Mouse (Mus musculus) hindbrain, embryonic 11.5 days (tissue): Measurements from ENCODE around the gene Hagh. TPM values are rescaled to one million over a fixed set of nuclear protein-coding genes. Genes with fewer than 3 reads are reported as not detected.

Experiments
- polyA plus RNA-seq: library from polyadenylated mRNA; unstranded; fragments of >200 nt; fragmentation: Nextera tagmentation; extraction: Ambion mirVana; gene quantifications from 2 replicates; pipeline ENCODE4 v1.2.1, GENCODE M21; 2014

Gene Hagh
- polyA plus RNA-seq, 1 experiment from 2014 or later: 31.5 TPM

Other genes with a start within 250 kb of the Hagh start
- gene Tsc2, start 207.5 kb upstream of the Hagh start, polyA plus RNA-seq: 46.5 and 53.6 TPM in 2 replicates
- 12.0 and 16.2 TPM in 2 replicates for gene Nthl1, start 207.5 kb upstream of the Hagh start, polyA plus RNA-seq
- 36.0 and 36.3 TPM in 2 replicates for gene Slc9a3r2, start 189.8 kb upstream of the Hagh start, polyA plus RNA-seq
- not detected in 2 replicates for gene Npw, start 181.7 kb upstream of the Hagh start, polyA plus RNA-seq
- gene Zfp598, start 170.5 kb upstream of the Hagh start, polyA plus RNA-seq: 24.7 and 24.8 TPM in 2 replicates
- gene Syngr3, start 150.2 kb upstream of the Hagh start, polyA plus RNA-seq: 11.9 and 12.1 TPM in 2 replicates
- gene Gfer, start 144.0 kb upstream of the Hagh start, polyA plus RNA-seq: 44.3 and 47.5 TPM in 2 replicates
- 1.5 and 1.7 TPM in 2 replicates for gene Noxo1, start 143.9 kb upstream of the Hagh start, polyA plus RNA-seq
- 83.7 and 101 TPM in 2 replicates for gene Tbl3, start 132.5 kb upstream of the Hagh start, polyA plus RNA-seq
- gene Rnf151, start 122.1 kb upstream of the Hagh start, polyA plus RNA-seq: not detected in 2 replicates
- 1,264 and 1,299 TPM in 2 replicates for gene Rps2, start 122.0 kb upstream of the Hagh start, polyA plus RNA-seq
- 198 and 223 TPM in 2 replicates for gene Ndufb10, start 115.7 kb upstream of the Hagh start, polyA plus RNA-seq
- 0.11 TPM in 1 of 2 replicates, not detected in the other for gene Rpl3l, start 112.3 kb upstream of the Hagh start, polyA plus RNA-seq
- 21.1 and 22.8 TPM in 2 replicates for gene Msrb1, start 103.5 kb upstream of the Hagh start, polyA plus RNA-seq
- gene Hs3st6, start 87.2 kb upstream of the Hagh start, polyA plus RNA-seq: 1.5 and 2.3 TPM in 2 replicates
- not detected in 2 replicates for gene Meiob, start 35.9 kb upstream of the Hagh start, polyA plus RNA-seq
- gene Fahd1, start 10.2 kb downstream of the Hagh start, polyA plus RNA-seq: 18.4 and 23.5 TPM in 2 replicates
- 0.12 and 0.40 TPM in 2 replicates for gene Igfals, start 25.9 kb downstream of the Hagh start, polyA plus RNA-seq
- gene Nubp2, start 46.2 kb downstream of the Hagh start, polyA plus RNA-seq: 77.6 and 84.2 TPM in 2 replicates
- 43.4 and 46.5 TPM in 2 replicates for gene Spsb3, start 46.5 kb downstream of the Hagh start, polyA plus RNA-seq
- 22.7 and 24.2 TPM in 2 replicates for gene Eme2, start 54.9 kb downstream of the Hagh start, polyA plus RNA-seq
- 70.5 and 73.3 TPM in 2 replicates for gene Mrps34, start 55.0 kb downstream of the Hagh start, polyA plus RNA-seq
- gene Nme3, start 56.4 kb downstream of the Hagh start, polyA plus RNA-seq: 45.9 and 49.7 TPM in 2 replicates
- gene Mapk8ip3, start 96.8 kb downstream of the Hagh start, polyA plus RNA-seq: 39.1 and 50.9 TPM in 2 replicates
- gene Jpt2, start 120.5 kb downstream of the Hagh start, polyA plus RNA-seq: 214 and 237 TPM in 2 replicates
- 11.2 and 15.1 TPM in 2 replicates for gene Cramp1l, start 175.6 kb downstream of the Hagh start, polyA plus RNA-seq
- 15.9 and 17.5 TPM in 2 replicates for gene Ift140, start 175.9 kb downstream of the Hagh start, polyA plus RNA-seq
- gene Tmem204, start 243.4 kb downstream of the Hagh start, polyA plus RNA-seq: 9.3 and 10.7 TPM in 2 replicates